ENCODE assay signal across 11 mouse cellular contexts in the genomic region with DNA sequence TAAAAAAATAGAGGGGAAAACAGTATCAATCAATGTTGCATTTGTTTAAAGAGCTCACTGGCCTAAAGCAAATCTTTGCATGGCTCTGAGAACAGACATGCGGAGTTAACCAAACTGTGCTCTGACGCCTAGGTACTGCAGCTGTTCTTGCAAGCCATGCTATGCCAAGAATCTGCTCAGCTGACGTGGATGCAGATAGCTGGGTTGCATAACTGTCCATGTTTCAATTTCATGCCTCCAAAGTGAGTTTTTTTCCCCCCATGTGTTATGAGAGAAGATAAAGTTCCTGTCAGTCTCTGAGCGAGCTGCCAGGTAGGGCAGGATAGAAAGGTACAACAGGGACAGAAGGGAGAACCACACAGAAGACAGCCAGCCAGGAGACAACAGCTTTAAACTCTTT. TPM values are rescaled to one million over a fixed set of nuclear protein-coding genes. Genes with fewer than 3 reads are reported as not detected.
DNase-seq lines count a peak whose midpoint lies in the region; ATAC-seq and TF ChIP-seq lines count a peak whose summit lies in the region.
"Had no signal": no experiment of that assay in that cellular context is flagged by ENCODE, and none has a peak within 500 bp of the region (broad histone marks: within the 10 kb centered on the region; RNA-seq: fewer than 3 reads in every experiment).

No protein-coding gene starts in this region.

- H3K9me3 ChIP-seq in embryonic facial prominence, embryonic 14.5 days (ENCODE audit: control insufficient read depth, low read length) = no peaks in the 10 kb centered on the region
- no peaks in the 10 kb centered on the region for H3K9me3 ChIP-seq in embryonic facial prominence, embryonic 10.5 days
- H3K9me3 ChIP-seq: neural tube, embryonic 12.5 days had no signal

- H3K36me3 ChIP-seq in embryonic facial prominence, embryonic 14.5 days (ENCODE audit: control insufficient read depth, insufficient read depth, low read length) = no peaks in the 10 kb centered on the region
- H3K36me3 ChIP-seq in embryonic facial prominence, embryonic 10.5 days (replicated peaks) = no peaks in the 10 kb centered on the region
- H3K36me3 ChIP-seq in spleen, adult 2 months (ENCODE audit: control insufficient read depth, insufficient read depth, low read length) = no peaks in the 10 kb centered on the region
- peaks cover 3% of the 10 kb centered on the region; the same call in 1 of the 2 replicates for H3K36me3 ChIP-seq in small intestine, adult 2 months (ENCODE audit: control insufficient read depth, insufficient read depth, low read length)
- H3K36me3 ChIP-seq: neural tube, embryonic 12.5 days had no signal

- H3K4me2 ChIP-seq in embryonic facial prominence, embryonic 14.5 days (ENCODE audit: low read depth, low read length) = no peak overlapping the region
- H3K4me2 ChIP-seq: neural tube, embryonic 12.5 days had no signal

- WGBS in embryonic facial prominence, embryonic 14.5 days = 25% methylated on average over 4 of the region's 4 CpGs
- 63% methylated on average over 4 of the region's 4 CpGs for WGBS in embryonic facial prominence, embryonic 10.5 days
- 63% methylated on average over 4 of the region's 4 CpGs for WGBS in spleen, adult 2 months
- WGBS in small intestine, adult 2 months = 65% methylated on average over 4 of the region's 4 CpGs

- ATAC-seq in embryonic facial prominence, embryonic 14.5 days (ENCODE audit: low read depth) = peak; percentile 79; the same call in 1 of the 2 replicates
- ATAC-seq in monocyte, adult 5-6 weeks (replicated peaks; ENCODE audit: insufficient number of reproducible peaks, low FRiP score, low TSS enrichment, poor library complexity, severe bottlenecking) = no peak

- H3K4me3 ChIP-seq in embryonic facial prominence, embryonic 14.5 days (ENCODE audit: low read depth, low read length) = no peak overlapping the region
- H3K4me3 ChIP-seq in embryonic facial prominence, embryonic 10.5 days = no peak overlapping the region
- no peak overlapping the region for H3K4me3 ChIP-seq in spleen, adult 2 months (ENCODE audit: extremely low read depth, insufficient read depth, insufficient read length)
- no peak overlapping the region for H3K4me3 ChIP-seq in left cerebral cortex, adult 2 months
- no peak overlapping the region for H3K4me3 ChIP-seq in small intestine, adult 2 months (ENCODE audit: low read depth, low read length)
- H3K4me3 ChIP-seq: erythroblast, embryonic 14.5 days; neural tube, embryonic 12.5 days had no signal

- peaks cover 12% of the 10 kb centered on the region for H3K4me1 ChIP-seq in embryonic facial prominence, embryonic 14.5 days (ENCODE audit: control insufficient read depth, insufficient read depth, low read length)
- H3K4me1 ChIP-seq in embryonic facial prominence, embryonic 10.5 days = peaks cover 45% of the 10 kb centered on the region
- H3K4me1 ChIP-seq in spleen, adult 2 months (ENCODE audit: control insufficient read depth, insufficient read depth, insufficient read length) = peaks cover 17% of the 10 kb centered on the region
- H3K4me1 ChIP-seq in small intestine, adult 2 months (ENCODE audit: control insufficient read depth, insufficient read depth, insufficient read length, low read length) = peaks cover 12% of the 10 kb centered on the region; the same call in 1 of the 2 replicates

- peak overlapping the region; percentile 44; the same call in 1 of the 2 replicates for H3K27ac ChIP-seq in embryonic facial prominence, embryonic 14.5 days (replicated peaks; ENCODE audit: low read depth, low read length)
- H3K27ac ChIP-seq in embryonic facial prominence, embryonic 10.5 days (replicated peaks) = no peak overlapping the region
- peak overlapping the region; percentile 66 for H3K27ac ChIP-seq in spleen, adult 2 months (ENCODE audit: insufficient read depth, low read length)
- H3K27ac ChIP-seq in left cerebral cortex, adult 2 months = peak overlapping the region; percentile 42; the same call in 1 of the 2 replicates
- 0 out of 2 replicates have a peak overlapping the region, but pooled peaks have one; percentile 1 for H3K27ac ChIP-seq in small intestine, adult 2 months (ENCODE audit: insufficient read depth, low read depth, low read length)
- H3K27ac ChIP-seq: neural tube, embryonic 12.5 days had no signal

- H3K9ac ChIP-seq in embryonic facial prominence, embryonic 14.5 days (ENCODE audit: low read depth, low read length) = no peak overlapping the region
- H3K9ac ChIP-seq: neural tube, embryonic 12.5 days had no signal

- peak; percentile 79 for DNase-seq in embryonic facial prominence, embryonic 14.5 days (ENCODE audit: low spot score)
- no peak for DNase-seq in embryonic facial prominence, embryonic 10.5 days (ENCODE audit: low spot score)
- DNase-seq in spleen, adult 2 months (ENCODE audit: low read depth in 1 of 2, low spot score in 2 of 2) = no peak
- DNase-seq in spleen, postnatal 14 days (ENCODE audit: low spot score in 2 of 2) = no peak
- peak in 1 of 2 experiments; percentile 22 for DNase-seq in left cerebral cortex, adult 2 months (ENCODE audit: extremely low spot score in 1 of 2, low spot score in 2 of 2)
- DNase-seq in MN1 (ENCODE audit: low spot score) = no peak
- DNase-seq: kidney, postnatal 10 days had no signal

- H3K27me3 ChIP-seq in embryonic facial prominence, embryonic 14.5 days (replicated peaks; ENCODE audit: control insufficient read depth, insufficient read depth, low read length) = no peaks in the 10 kb centered on the region
- no peaks in the 10 kb centered on the region for H3K27me3 ChIP-seq in embryonic facial prominence, embryonic 10.5 days (replicated peaks; ENCODE audit: low read depth, poor library complexity, severe bottlenecking)
- no peaks in the 10 kb centered on the region for H3K27me3 ChIP-seq in spleen, adult 2 months (ENCODE audit: control insufficient read depth, insufficient read depth, low read length)
- H3K27me3 ChIP-seq in small intestine, adult 2 months (ENCODE audit: control insufficient read depth, insufficient read depth, low read length) = no peaks in the 10 kb centered on the region
- H3K27me3 ChIP-seq: neural tube, embryonic 12.5 days had no signal

- intact Hi-C loops in left cerebral cortex, adult 2 months (cut with DNase I) = no loop called here

- TF ChIP-seq CTCF in spleen, adult 2 months (IDR thresholded peaks at IDR 0.05; ENCODE audit: extremely low read depth, insufficient read depth, insufficient read length, insufficient replicate concordance) = no peak
- TF ChIP-seq CTCF in left cerebral cortex, adult 2 months (IDR thresholded peaks at IDR 0.05) = no peak
- TF ChIP-seq CTCF in small intestine, adult 2 months (IDR thresholded peaks at IDR 0.05; ENCODE audit: extremely low read depth, insufficient read length, insufficient replicate concordance, low read depth, low read length) = no peak

- TF ChIP-seq POLR2A in spleen, adult 2 months (IDR thresholded peaks at IDR 0.05; ENCODE audit: low read depth, low read length) = no peak
- TF ChIP-seq POLR2A in small intestine, adult 2 months (IDR thresholded peaks at IDR 0.05; ENCODE audit: low read depth, low read length) = no peak

RNA-seq across cellular contexts. Expression of gene Mfsd4b1, which starts 44.2 kb away (rescaled TPM):
- 0.32 and 0.48 TPM in 2 replicates for polyA plus RNA-seq in embryonic facial prominence, embryonic 14.5 days (2014; fragmentation: Nextera tagmentation; extraction: Ambion mirVana)
- 0.05 and 0.22 TPM in 2 replicates for polyA plus RNA-seq in embryonic facial prominence, embryonic 10.5 days (2016; fragmentation: Nextera tagmentation; extraction: Ambion mirVana)
- polyA plus RNA-seq in spleen, adult 2 months (2012; rRNA removed) = 0.07 TPM in 1 of 2 replicates, not detected in the other
- total RNA-seq in left cerebral cortex, adult 2 months (2021) = 1 to 10 TPM; 1.4 to 1.7 TPM
- polyA plus RNA-seq in small intestine, adult 2 months (2012; rRNA removed) = 0.05 TPM in 1 of 2 replicates, not detected in the other
- total RNA-seq in monocyte, adult 5-6 weeks (2017) = not detected in 3 replicates
- polyA plus RNA-seq: erythroblast, embryonic 14.5 days; neural tube, embryonic 12.5 days had no signal
